Mouse (Mus musculus) E14TG2a.4 (cell line): ENCODE measurements around the gene 4930435E12Rik.

Experiments
- CTCF ChIP-seq: conservative IDR thresholded peaks from 2 replicates; pipeline ENCODE4 v1.5.1; 2014; ENCODE audit warnings: low read length
- NANOG ChIP-seq: IDR thresholded peaks from 2 replicates; pipeline ENCODE4 v1.6.1; 2014; ENCODE audit warnings: borderline replicate concordance, low read length, mixed read lengths
- POU5F1 ChIP-seq: IDR thresholded peaks from 2 replicates; pipeline ENCODE4 v1.6.1; 2014; ENCODE audit warnings: low read length, borderline replicate concordance

DNA sequence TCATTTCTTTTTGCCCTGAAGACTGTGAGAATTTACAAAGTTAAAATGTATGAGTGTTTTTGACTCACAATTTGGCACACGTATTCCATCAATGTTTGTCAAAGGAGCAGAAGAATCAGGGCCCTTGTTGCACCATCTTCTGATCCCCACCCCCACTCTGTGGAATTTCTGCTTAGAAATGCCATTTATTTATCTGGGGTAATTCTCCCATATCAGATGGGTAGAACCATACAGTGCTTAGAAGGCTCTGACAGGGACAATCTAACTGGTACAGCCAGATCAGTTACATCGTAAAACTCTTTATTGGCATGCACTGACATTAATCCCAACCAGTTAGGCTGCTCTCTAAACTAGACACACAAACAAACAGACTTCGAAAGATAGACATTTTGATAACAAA is 38.6 kb downstream of the 4930435E12Rik start:
- TF ChIP-seq CTCF (no peak), POU5F1 (no peak), NANOG (no peak)
